Mouse (Mus musculus) macrophage (primary cell): ENCODE measurements around the gene Gpr137b. TPM values are rescaled to one million over a fixed set of nuclear protein-coding genes. Genes with fewer than 3 reads are reported as not detected.
A peak's percentile ranks its signal among the peaks of the same experiment; 100 is the strongest.
"Not testable (repeated sequence)": the region's sequence is repeated elsewhere in the genome, so short reads cannot be mapped to it uniquely, and the experiment has no call there.

Experiments used
- H3K27ac ChIP-seq: fragments of 350-480 bp; formaldehyde crosslinking; 2 replicates; pipeline ENCODE4 v1.9.0; 2021
- H3K36me3 ChIP-seq: fragments of 350-480 bp; formaldehyde crosslinking; 2 replicates; pipeline ENCODE4 v1.9.0; 2021; ENCODE audit errors: inconsistent target
- H3K4me3 ChIP-seq: fragments of 350-480 bp; formaldehyde crosslinking; 2 replicates; pipeline ENCODE4 v1.9.0; 2021; ENCODE audit errors: inconsistent target
- H3K79me2 ChIP-seq: fragments of 350-480 bp; formaldehyde crosslinking; 2 replicates; pipeline ENCODE4 v1.9.0; 2021; ENCODE audit errors: inconsistent target
- WGBS: methylation state at CpG from one replicate; pipeline ENCODE4 v1.1.7; 2026; ENCODE audit warnings: inconsistent platforms; ENCODE audit not compliant: missing documents; 5-methylcytosine and 5-hydroxymethylcytosine counted together
- polyA plus RNA-seq: library from polyadenylated mRNA; stranded (reverse); fragments of 250-400 nt; gene quantifications from 3 replicates; pipeline ENCODE4 v1.2.4, GENCODE M21; 2018; ENCODE audit warnings: inconsistent platforms
- total RNA-seq, 78 experiments: library from RNA; depleted of rRNA; stranded (reverse); fragments of 250-400 nt; gene quantifications; 1 replicate in 9 of 78; 2 replicates in 24 of 78; 3 replicates in 43 of 78; 4 replicates in 2 of 78; pipeline ENCODE4 v1.2.4; 2018; ENCODE audit warnings: inconsistent platforms in 56 of 78

The Gpr137b gene
- 100 to 1,000 TPM in 25 of 26 experiments, 10 to 100 TPM in 1; 88.1 to 699 (median 290) TPM for total RNA-seq (2018; cell fraction: chromatin; rRNA removed)
- 100 to 1,000 TPM in 15 of 26 experiments, 10 to 100 TPM in 11; 45.2 to 177 (median 117) TPM for total RNA-seq (2018; cell fraction: cytosol; rRNA removed)
- 100 to 1,000 TPM in 24 of 26 experiments, 10 to 100 TPM in 2; 90.1 to 539 (median 258) TPM for total RNA-seq (2018; cell fraction: nucleus; rRNA removed)
- polyA plus RNA-seq, result 92.6 to 114 TPM (median 113 TPM) in 3 replicates

- not testable (repeated sequence) for H3K36me3 ChIP-seq, H3K27ac ChIP-seq
- no CpG with 5 or more reads among the region's 78 CpGs for WGBS
- Histone ChIP-seq H3K79me2 (peaks cover 19% of the 10 kb centered on the region), H3K4me3 (peak within 1 kb of the TSS; percentile 26)
These were observed at the start of gene Gpr137b for GRCm38 (mm10) chr13:13393228-13394095. Gpr137b (minus strand) TSS chr13:13394014.

GRCm38 (mm10) chr13:13438112-13438953 lies 44.5 kb upstream of the Gpr137b start:
- H3K36me3 ChIP-seq, H3K79me2 ChIP-seq, H3K4me3 ChIP-seq, H3K27ac ChIP-seq: not testable (repeated sequence)
- 0% methylated on average over 3 of the region's 28 CpGs for WGBS

- H3K79me2 ChIP-seq, H3K27ac ChIP-seq, H3K4me3 ChIP-seq, H3K36me3 ChIP-seq: not testable (repeated sequence)
- no CpG with 5 or more reads among the region's 39 CpGs for WGBS
These were observed 43.7 kb upstream of the Gpr137b start, which contains the start of gene Nid1 for GRCm38 (mm10) chr13:13437460-13438015. Nid1 (plus strand) TSS chr13:13437551.

GRCm38 (mm10) chr13:13436161-13436560 lies 42.3 kb upstream of the Gpr137b start:
- not testable (repeated sequence) for H3K36me3 ChIP-seq, H3K4me3 ChIP-seq, H3K79me2 ChIP-seq, H3K27ac ChIP-seq
- WGBS, result no CpG with 5 or more reads among the region's 7 CpGs

- no CpG with 5 or more reads among the region's 5 CpGs for WGBS
- not testable (repeated sequence) for H3K27ac ChIP-seq, H3K4me3 ChIP-seq, H3K79me2 ChIP-seq, H3K36me3 ChIP-seq
These were observed 29.5 kb upstream of the Gpr137b start for GRCm38 (mm10) chr13:13423301-13423700.

DNA sequence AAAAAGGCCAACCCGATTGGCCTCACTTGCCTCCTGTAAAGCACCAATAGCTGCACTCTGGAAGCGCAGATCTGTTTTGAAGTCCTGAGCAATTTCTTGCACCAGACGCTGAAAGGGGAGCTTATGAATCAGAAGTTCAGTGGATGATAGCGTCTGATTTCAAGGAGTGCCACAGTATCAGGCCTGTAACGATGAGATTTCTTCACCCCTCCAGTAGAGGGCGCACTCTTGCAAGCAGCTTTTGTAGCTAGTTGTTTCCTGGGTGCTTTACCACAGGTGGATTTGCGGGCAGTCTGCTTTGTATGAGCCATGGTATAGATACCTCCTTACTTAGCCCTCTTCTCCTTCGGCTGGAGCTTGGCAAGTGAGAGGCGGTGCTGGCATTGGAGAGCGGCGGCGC lies 25.0 kb upstream of the Gpr137b start:
- H3K27ac ChIP-seq, H3K79me2 ChIP-seq, H3K4me3 ChIP-seq, H3K36me3 ChIP-seq: not testable (repeated sequence)
- WGBS, result 98% methylated on average over 4 of the region's 12 CpGs

DNA sequence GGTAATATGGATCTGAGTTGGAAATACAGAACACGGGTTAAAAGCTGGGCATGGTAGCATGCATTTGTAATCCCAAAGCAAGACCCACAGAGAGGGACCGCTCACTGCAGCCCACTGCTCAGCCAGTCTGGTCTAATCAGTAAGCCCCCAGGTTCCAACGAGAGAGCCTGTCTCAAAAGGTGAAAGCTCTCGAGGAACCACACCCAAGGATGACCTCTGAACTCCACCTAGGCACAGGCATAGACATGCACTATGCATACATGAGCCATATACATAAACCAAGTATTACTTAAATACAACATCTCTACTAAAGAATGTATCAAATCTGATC lies 22.2 kb upstream of the Gpr137b start:
- H3K4me3 ChIP-seq, H3K79me2 ChIP-seq, H3K36me3 ChIP-seq, H3K27ac ChIP-seq: not testable (repeated sequence)
- WGBS, result no CpG with 5 or more reads among the region's 4 CpGs

DNA sequence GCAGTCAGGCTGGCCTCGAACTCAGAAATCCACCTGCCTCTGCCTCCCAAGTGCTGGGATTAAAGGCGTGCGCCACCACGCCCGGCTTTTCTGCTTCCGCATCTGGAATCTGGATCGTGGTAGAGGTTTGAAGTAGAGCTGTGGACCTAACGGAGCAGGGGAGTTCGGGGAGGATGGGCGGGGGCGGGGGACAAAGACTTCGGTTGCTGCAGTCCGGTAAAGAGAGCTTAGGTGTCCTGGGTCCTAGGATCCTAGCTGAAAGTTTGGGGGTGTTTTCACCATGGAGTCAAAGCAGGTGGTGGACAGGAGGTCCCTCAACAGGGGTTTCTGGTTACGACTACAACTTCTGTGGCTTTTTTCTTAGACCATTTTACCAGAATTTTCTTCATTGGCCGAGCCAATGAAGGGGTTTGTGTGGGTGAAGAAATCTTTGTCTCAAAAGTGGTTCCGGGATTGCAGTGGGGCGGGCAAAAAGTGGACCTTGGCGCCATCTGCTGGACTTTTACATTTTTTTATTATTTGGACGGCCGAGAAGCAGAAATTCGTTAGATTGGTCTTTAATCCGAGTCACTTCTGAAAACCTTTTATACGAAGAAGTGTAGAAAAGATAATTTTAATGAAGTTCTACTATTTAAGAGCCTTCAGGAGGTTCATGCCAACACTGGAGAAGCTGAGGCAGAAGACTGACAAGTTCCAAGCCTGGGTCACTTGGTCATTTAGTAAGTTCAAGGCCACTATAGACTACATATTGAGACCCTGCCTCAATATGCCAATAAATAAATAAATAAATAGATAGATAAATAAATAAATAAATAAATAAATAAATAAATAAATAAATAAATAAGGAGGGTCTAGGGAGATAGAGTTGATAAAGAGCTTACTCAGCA lies 21.5 kb upstream of the Gpr137b start:
- 33% methylated on average over 21 of the region's 23 CpGs for WGBS
- not testable (repeated sequence) for H3K27ac ChIP-seq, H3K36me3 ChIP-seq

GRCm38 (mm10) chr13:13414206-13414605 lies 20.4 kb upstream of the Gpr137b start:
- Histone ChIP-seq H3K36me3 (no peaks in the 10 kb centered on the region), H3K4me3 (no peak overlapping the region), H3K79me2 (no peaks in the 10 kb centered on the region), H3K27ac (no peak overlapping the region)
- 79% methylated on average over 3 of the region's 3 CpGs for WGBS

More for the DNA sequence above, 21.5 kb upstream of the Gpr137b start:
- H3K4me3 ChIP-seq, H3K79me2 ChIP-seq: not testable (repeated sequence)

DNA sequence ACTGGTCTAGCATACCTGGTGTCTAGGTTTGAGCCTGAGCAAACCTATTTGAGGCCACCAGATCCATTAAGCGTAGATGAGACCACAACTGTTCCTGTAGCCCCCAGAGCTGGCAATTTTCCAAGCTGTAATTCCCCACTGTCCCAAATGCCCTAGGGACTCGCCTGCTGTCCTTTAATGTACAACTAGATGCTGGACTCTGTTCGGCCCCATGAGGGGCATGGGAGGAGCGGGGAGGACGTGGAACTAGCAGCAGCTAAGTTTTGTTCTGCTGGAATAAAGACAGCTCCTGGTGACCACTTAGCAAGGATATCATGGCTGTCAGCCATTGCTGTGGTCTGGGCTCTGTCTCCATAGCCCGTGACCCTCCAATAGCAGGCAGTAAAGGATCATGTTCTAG lies 11.7 kb upstream of the Gpr137b start:
- H3K79me2 ChIP-seq, H3K36me3 ChIP-seq, H3K27ac ChIP-seq, H3K4me3 ChIP-seq: not testable (repeated sequence)
- WGBS, result no CpG with 5 or more reads among the region's 6 CpGs

GRCm38 (mm10) chr13:13404517-13405155 lies 10.8 kb upstream of the Gpr137b start:
- H3K79me2 ChIP-seq, H3K27ac ChIP-seq, H3K36me3 ChIP-seq, H3K4me3 ChIP-seq: not testable (repeated sequence)
- 90% methylated on average over 3 of the region's 6 CpGs for WGBS

DNA sequence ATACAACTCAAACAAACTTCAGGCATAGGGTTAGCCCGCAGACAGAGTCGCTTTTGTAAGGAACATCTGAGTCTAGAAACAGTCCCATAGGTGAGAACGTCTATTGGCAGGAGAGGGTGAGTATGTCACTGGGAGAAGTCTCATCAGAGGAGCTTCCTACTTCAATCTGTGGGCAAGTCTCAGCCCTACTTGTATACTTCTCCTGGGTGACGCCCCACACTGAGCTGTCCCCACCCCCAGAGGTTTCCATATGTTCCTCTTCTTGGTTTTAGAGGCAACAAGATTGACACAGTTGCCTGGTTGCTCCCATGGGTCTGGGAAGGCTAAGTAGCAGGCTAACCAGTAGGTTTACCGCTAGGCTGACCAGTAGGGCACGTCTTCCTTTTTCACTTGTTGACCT lies 10.0 kb upstream of the Gpr137b start:
- not testable (repeated sequence) for H3K36me3 ChIP-seq, H3K4me3 ChIP-seq, H3K79me2 ChIP-seq, H3K27ac ChIP-seq
- no CpG with 5 or more reads among the region's 6 CpGs for WGBS

- H3K4me3 ChIP-seq, H3K79me2 ChIP-seq, H3K27ac ChIP-seq, H3K36me3 ChIP-seq: not testable (repeated sequence)
- WGBS, result 46% methylated on average over 2 of the region's 3 CpGs
These were observed 9.6 kb upstream of the Gpr137b start for GRCm38 (mm10) chr13:13403366-13403765.
